Mouse (Mus musculus) yolk sac, embryonic 10.5 days (tissue): ENCODE measurements around the gene Kdm1b.

Experiments used
- DNase-seq: peaks from one replicate; pipeline ENCODE4 v3.0.0-alpha.2; 2017; ENCODE audit warnings: low spot score

Gene Kdm1b

GRCm38 (mm10) chr13:47109239-47109638, 65.9 kb downstream of the Kdm1b start:
- peak; percentile 9 for DNase-seq

- DNase-seq, result no peak
Measured at GRCm38 (mm10) chr13:47111185-47111584, 67.9 kb downstream of the Kdm1b start.

- no peak for DNase-seq
Measured at GRCm38 (mm10) chr13:47112056-47112455, 68.8 kb downstream of the Kdm1b start.

- no peak for DNase-seq
Measured at GRCm38 (mm10) chr13:47112924-47113323, 69.6 kb downstream of the Kdm1b start.

- DNase-seq, result no peak
Measured at GRCm38 (mm10) chr13:47116000-47116399, 72.7 kb downstream of the Kdm1b start.

GRCm38 (mm10) chr13:47121333-47121889, 78.1 kb downstream of the Kdm1b start:
- no peak for DNase-seq

- peak; percentile 50 for DNase-seq
Measured at GRCm38 (mm10) chr13:47122537-47123430, 79.5 kb downstream of the Kdm1b start, which contains the start of gene Rnf144b. TSS of gene Rnf144b (plus strand) at chr13:47122656.

- no peak for DNase-seq
Measured at GRCm38 (mm10) chr13:47124449-47124848, 81.2 kb downstream of the Kdm1b start.

- DNase-seq, result no peak
Measured at GRCm38 (mm10) chr13:47124986-47125385, 81.7 kb downstream of the Kdm1b start.

- no peak for DNase-seq
Measured at GRCm38 (mm10) chr13:47125595-47125994, 82.3 kb downstream of the Kdm1b start.

- DNase-seq, result no peak
Measured at GRCm38 (mm10) chr13:47129090-47129489, 85.8 kb downstream of the Kdm1b start.

- DNase-seq, result no peak
Measured at GRCm38 (mm10) chr13:47133058-47133457, 89.8 kb downstream of the Kdm1b start.

GRCm38 (mm10) chr13:47134836-47135235, 91.5 kb downstream of the Kdm1b start:
- no peak for DNase-seq
